Mouse (Mus musculus) thymus, postnatal 10 days (tissue): Measurements from ENCODE around the gene Garnl3.

Source experiments
- DNase-seq, 2 experiments: peaks; one replicate each; pipeline ENCODE4 v3.0.0; 2021; ENCODE audit warnings: low spot score in 2 of 2

Gene Garnl3

GRCm38 (mm10) chr2:32969326-32969725 lies 162.1 kb downstream of the Garnl3 start:
- DNase-seq: no peak

- DNase-seq: no peak
Measured at GRCm38 (mm10) chr2:32968024-32968614, 163.3 kb downstream of the Garnl3 start.

- peak; percentile 61 to 71 for DNase-seq
Measured at GRCm38 (mm10) chr2:32966689-32967631, 164.5 kb downstream of the Garnl3 start.

GRCm38 (mm10) chr2:32966184-32966688 lies 165.2 kb downstream of the Garnl3 start:
- DNase-seq: no peak

- no peak for DNase-seq
Measured at GRCm38 (mm10) chr2:32965511-32966183, 165.8 kb downstream of the Garnl3 start.

GRCm38 (mm10) chr2:32964659-32965457 lies 166.6 kb downstream of the Garnl3 start:
- no peak for DNase-seq

GRCm38 (mm10) chr2:32963981-32964380 lies 167.5 kb downstream of the Garnl3 start:
- no peak for DNase-seq

GRCm38 (mm10) chr2:32963544-32963943 lies 167.9 kb downstream of the Garnl3 start:
- no peak for DNase-seq

- peak; percentile 70 to 75 for DNase-seq
Measured at GRCm38 (mm10) chr2:32962875-32963220, 168.6 kb downstream of the Garnl3 start.

GRCm38 (mm10) chr2:32962062-32962874 lies 169.2 kb downstream of the Garnl3 start:
- no peak for DNase-seq

- DNase-seq: peak; percentile 94 to 97
Measured at GRCm38 (mm10) chr2:32961192-32961995, 170.1 kb downstream of the Garnl3 start, which contains the start of the genes Rpl12 and Lrsam1. TSS of gene Rpl12 (plus strand) at chr2:32961559. TSS of gene Lrsam1 (minus strand) at chr2:32961614.

- DNase-seq: no peak
Measured at GRCm38 (mm10) chr2:32960273-32960672, 171.2 kb downstream of the Garnl3 start.

GRCm38 (mm10) chr2:32957344-32957743 lies 174.1 kb downstream of the Garnl3 start:
- no peak for DNase-seq

GRCm38 (mm10) chr2:32954581-32954980 lies 176.9 kb downstream of the Garnl3 start:
- DNase-seq: no peak

GRCm38 (mm10) chr2:32947454-32947853 lies 184.0 kb downstream of the Garnl3 start:
- no peak for DNase-seq

- DNase-seq: no peak
Measured at GRCm38 (mm10) chr2:32940483-32940882, 191.0 kb downstream of the Garnl3 start.

GRCm38 (mm10) chr2:32939418-32939817 lies 192.0 kb downstream of the Garnl3 start:
- peak; percentile 44 to 75 for DNase-seq

GRCm38 (mm10) chr2:32938741-32939140 lies 192.7 kb downstream of the Garnl3 start:
- DNase-seq: no peak
